Mouse (Mus musculus) embryo, embryonic 10.5 days (tissue): ENCODE data around the gene Cmtm1.
A peak's percentile ranks its signal among the peaks of the same experiment; 100 is the strongest.
"Not testable (repeated sequence)": the region's sequence is repeated elsewhere in the genome, so short reads cannot be mapped to it uniquely, and the experiment has no call there.

ENCODE experiments used
- DNase-seq: peaks from one replicate; pipeline ENCODE4 v3.0.0-alpha.2; 2015; ENCODE audit warnings: low spot score

Gene Cmtm1

DNA sequence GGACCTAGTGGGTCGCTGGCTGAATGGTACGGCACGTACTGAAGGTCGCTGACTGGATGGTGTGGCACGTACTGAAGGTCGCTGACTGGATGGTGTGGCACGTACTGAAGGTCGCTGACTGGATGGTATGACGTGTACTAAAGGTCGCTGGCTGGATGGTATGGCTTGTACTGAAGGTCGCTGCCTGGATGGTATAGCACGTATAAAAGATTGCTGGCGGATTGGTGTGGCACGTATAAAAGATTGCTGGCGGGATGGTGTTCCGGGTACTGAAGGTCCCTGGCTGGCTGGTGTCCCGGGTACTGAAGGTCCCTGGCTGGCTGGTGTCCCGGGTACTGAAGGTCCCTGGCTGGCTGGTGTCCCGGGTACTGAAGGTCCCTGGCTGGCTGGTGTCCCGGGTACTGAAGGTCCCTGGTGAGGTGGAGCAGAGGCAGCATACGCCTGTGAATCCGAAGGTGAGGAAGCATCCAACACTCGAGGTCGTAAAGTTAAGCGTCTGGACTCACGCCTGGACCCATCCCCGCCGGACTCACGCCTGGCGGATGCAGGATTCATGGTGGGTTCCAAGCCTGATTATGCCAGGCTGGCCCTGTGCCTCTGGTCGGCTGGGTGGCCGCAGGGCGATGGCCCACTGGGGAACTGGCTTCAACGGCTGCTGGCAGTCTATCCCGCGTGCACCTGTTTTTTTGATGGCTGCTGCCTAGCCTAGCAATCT, at the start of gene Cmtm1, which contains the start of gene Gm45711:
Gene Cmtm1 (minus strand): TSS at position 705 of the 715 bp plus-strand sequence.
Gene Gm45711 (minus strand): TSS at position 641 of the 715 bp plus-strand sequence.
- DNase-seq, result not testable (repeated sequence)

DNA sequence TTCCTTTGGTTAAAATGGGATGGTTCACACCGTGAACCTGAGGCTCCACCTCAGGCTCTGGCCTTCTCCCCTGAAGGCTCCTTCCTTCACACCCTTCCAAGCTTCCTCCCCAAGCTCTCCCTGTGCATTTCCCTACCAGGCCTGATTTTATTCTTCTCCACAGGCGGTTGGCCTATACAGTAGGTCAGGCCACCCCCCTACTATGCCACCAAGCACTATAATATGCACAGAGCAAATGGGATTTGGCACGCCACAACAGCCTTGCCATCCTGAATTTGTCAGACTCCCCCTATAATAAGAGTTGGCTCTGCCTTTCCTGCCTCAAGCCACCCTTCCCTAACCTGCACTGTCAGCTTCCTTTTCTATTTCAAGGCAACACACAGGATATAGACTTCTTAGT, 48.7 kb upstream of the Cmtm1 start:
- DNase-seq, result no peak

DNA sequence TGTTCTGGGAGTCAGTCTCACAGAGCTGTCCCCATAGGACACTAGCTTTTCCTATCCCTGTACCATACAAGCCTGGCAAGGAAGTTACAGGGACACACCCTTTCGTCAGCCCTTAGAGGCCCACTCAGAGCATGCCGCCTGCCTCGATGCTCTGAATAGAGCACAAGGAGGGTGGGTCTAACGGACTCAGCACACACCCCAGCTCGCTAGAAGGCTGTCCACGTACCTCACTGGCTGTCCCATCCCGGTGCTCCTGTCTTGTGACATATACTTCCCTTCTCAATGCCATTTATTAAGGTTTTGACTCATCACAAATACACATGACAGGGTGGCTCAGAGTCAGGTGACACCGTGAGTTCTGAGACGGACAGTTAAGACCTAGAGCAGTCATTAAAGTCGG, 44.6 kb upstream of the Cmtm1 start:
- DNase-seq, result no peak

DNA sequence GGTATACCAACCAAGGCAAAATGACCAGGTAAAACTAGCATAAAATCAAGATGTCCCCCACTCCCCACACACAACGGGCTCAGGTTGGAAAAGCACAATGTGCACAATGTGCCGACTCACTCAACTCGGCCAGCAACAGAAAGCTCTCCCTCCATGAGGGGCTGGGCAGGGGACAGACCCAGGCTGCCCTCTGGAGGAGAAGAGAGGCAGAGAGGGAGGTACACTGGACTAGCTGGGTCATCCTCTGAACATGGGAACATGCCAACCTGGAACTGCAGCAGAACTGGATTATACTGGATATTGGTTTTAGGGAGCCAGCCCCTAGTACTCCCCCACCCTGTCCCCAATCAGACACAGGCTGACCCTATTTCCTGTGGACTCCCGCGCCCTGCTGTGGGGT, 43.2 kb upstream of the Cmtm1 start:
- DNase-seq, result peak; percentile 23

DNA sequence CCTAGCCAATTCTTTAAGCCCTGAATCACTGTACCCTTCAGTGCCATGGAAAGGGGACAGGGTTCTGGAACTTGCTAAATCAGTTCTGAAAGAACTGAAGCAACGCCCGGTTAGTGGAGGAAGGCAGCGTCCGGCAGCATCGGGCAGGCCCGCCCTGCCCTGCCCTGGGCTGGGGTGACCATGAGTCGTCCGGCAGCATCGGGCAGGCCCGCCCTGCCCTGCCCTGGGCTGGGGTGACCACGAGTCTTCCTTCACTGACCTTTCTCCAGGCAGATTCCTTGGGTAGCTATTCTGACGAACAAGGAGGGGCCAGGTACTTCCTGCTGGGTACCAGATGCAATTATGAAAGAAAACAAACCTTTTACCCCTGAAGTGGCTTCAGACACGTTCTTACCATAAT, 40.1 kb upstream of the Cmtm1 start:
- DNase-seq, result no peak

DNA sequence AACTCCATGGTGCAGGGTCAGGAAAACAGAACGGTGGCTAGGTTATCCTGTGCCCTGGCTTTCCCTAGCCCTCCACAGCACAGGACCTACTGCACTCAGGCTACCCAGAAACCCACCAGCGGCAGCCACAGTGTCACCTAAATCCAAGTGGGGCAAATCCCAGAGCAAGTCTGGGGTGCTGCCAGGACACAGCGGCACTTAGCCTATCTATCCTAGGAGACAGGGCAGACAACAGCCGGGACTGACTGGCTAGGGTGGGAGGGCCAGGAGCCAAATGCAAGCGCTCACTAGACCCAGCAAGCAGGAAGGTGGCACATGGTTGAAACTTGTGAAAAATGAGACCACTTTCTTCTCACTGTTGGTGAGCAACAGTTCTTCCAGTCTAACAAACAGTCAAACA, 39.0 kb upstream of the Cmtm1 start:
- no peak for DNase-seq

DNA sequence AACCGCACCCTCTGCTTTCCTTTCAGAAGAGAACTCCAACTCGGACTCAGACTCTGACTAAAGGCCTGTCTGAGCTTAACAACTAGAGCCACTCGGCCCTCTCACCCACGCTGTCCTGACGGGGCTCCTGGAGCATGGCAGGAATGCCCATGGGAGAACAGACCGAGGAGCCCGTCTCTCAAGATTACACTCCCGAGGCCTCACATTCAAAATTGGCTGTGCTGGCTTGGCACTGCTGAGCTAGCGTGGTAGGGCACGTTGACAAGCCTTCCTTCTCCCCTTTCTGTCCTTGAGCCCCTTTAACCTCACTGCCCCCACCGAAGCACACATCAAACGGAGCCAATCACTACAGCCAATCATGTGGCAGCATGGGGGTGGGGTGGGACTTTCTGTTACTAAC, 36.8 kb upstream of the Cmtm1 start:
- DNase-seq, result no peak

DNA sequence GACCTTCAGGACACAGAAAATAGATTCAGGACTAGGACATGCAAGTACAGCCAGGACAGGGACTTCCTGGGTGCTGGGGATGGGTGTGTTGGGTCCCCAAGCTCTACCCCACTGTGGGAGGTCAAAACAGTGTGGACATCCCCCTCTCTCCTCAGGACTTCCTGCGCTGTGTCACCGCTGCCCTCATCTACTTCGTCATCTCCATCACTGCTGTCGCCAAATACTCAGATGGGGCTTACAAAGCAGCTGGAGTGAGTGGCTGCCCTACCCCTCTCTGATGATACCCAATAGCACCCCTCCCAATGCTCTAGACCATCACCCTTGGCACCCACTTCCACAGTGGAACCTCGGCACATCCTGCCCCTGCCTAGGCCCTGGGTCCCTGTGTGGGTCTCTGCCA, 34.7 kb upstream of the Cmtm1 start:
- DNase-seq, result no peak

DNA sequence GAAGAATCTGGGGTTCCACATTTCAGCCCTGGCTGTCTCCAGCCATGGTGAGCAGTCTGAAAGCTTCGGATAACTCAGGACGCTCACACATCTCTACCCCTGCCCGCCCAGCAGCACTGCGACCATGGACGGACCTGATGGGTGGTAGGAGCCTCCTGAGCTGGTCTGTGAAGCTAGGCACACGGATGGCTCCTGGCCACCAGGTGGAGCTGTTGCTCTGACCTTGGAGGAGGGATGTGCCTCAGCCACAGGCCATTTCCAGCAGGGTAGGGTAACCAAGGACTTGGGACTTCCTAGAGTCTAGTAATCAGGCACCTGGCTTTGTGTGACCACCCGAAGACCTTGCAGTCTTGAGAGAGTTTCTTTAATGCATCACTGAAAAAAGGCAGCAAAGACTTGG, 34.0 kb upstream of the Cmtm1 start:
- DNase-seq, result peak; percentile 92

DNA sequence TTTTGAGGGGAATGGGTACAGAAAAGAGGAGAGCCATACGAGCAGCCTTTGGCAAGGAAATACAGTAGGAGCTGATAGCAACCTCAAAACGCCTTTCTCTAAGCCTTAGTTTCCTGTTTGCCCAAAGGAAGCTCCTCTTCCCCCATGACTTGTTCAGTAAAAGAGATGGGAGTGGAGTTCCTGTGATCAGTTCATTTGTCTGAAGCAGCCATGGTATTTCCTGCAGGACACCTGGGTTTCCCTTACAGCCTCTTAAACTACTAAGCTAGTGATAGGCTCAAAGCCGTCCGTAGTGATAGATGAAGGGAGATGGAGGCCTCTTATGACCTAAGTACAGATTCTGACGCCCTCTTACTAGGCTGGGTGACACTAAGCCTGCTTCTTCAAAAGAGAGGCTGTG, 32.5 kb upstream of the Cmtm1 start:
- DNase-seq, result no peak

DNA sequence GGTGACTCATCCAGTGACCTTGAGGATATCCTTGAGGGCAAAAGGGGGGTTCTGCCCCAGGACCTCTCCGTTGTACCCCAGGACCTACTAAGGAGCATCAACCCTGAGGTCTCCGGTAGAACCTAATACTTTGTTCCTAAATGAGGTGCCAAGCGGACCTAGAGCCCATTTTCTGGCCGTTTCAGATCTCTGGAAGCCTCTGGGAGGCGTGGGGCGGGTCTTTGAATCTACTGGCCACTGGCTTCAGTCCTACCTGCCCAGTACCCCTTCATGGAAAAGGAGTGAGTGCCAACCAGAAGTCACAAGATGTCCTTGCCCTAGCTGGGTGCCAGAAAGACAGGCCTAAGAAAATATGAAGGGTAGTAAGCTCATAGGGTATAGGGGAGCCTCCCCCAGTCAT, 31.7 kb upstream of the Cmtm1 start:
- DNase-seq, result no peak

DNA sequence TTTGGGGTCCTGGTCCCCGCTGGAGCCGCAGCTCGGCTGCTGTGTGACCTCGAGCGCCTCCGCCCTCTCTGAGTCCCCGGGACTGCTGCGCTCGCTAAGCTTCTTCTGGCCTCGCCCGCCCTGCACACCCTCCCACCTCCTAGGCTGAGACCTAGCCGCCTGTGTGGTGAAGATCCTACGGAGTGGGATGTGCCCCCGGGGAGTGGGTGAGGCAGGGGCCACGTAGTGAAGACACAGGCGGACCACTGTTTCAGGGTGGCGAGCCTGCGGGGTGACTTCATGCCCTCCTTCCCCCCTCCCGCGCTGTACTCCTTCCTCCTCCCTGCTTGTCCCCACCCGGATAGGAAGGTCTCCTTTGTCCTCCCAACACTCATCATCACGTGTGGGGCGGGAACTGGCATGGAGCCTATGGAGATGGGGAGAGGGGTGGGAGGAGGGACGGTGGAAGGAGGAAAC, 31.2 kb upstream of the Cmtm1 start:
- peak; percentile 83 for DNase-seq

DNA sequence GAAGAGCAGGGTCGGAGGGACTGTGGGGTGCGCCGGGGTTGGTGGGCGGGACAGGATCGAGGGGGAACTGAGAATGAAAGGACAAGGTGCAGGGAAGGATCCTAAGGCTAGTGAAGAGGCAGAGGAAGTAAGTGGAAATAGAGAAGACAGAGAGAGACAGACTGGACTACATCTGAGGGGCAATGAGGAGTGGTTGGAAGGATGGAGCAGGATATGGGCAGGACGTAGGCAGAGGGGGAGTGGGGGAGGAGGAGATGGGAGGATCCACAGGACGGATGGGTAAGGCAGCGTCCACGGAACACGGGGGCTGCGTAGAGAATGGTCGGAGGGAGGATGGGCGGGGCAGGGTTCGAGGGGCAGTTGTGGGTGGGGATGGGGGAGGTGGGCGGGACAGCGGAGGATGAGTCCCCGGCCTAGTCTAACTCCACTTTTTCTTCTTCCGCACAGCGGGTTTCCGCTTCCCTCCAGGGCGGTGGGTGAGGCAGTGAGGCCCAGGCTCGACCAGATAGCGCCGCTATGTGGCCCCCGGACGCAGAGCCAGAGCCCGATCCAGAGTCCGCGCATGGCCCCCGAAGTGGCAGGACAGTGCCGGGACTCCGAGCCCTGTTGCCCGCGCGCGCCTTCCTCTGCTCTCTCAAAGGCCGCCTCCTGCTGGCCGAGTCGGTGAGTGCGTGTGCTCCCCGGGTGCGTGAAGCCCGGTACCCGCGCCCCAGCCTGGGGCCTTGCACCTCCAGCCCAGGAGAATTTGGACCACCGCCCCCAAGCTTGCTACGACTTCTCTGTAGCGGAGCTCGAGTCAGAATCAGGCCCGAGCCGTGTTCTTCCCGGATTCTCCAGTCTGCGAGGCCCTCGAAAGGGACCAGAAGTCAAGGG, 30.5 kb upstream of the Cmtm1 start:
- DNase-seq, result peak; percentile 87

DNA sequence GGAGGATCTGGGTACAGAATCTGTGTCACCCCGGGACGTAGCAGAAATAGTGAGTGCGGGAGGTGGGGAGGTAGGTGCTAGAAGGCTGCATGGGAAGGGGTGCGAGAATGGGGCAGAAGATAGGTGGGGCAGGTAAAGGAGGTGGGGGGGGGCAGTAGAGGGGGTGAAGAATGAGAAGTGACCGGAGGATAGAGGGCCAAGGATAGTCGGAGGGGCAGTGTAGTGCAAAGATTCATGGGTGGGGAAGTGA, 30.0 kb upstream of the Cmtm1 start:
- DNase-seq, result peak; percentile 11

DNA sequence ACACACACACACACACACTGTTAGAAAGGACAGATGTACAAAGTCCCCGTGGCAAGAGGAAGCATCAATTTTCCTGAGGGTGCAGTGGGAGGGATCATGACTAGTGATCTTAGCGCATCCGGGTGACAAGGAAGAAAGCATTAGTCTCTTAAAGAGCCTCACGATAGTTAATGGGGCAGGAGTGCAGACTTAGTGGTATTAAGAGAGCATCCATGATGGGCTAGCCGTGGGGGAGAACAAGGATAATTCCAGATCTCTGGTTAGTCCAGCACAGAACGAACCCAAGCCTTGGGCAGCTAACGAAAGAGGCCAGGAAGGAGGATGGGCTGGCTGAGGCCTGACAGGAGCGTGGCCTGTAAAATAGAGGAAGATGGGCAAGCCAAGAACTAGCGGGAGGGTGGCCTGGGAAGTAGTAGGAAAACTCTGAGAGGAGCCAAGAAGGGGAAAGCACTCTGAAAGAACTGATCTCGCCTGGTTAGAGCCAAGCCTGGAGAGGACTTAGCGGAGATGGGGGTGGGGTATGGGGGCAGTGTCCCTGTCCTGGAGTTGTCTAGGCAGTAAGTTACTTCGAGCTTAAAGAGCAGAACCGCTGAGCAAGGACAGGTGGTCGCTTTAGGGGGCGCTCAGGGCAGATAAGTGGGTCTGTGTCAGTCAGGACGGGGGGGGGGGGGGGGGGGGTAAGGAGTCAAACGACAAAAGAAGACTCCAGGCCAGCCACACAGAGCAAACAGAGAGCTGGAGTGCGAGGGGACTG, 29.5 kb upstream of the Cmtm1 start, which contains the start of gene Cmtm3:
Gene Cmtm3 (plus strand): TSS at position 182 of the 754 bp plus-strand sequence.
- DNase-seq, result peak; percentile 41

DNA sequence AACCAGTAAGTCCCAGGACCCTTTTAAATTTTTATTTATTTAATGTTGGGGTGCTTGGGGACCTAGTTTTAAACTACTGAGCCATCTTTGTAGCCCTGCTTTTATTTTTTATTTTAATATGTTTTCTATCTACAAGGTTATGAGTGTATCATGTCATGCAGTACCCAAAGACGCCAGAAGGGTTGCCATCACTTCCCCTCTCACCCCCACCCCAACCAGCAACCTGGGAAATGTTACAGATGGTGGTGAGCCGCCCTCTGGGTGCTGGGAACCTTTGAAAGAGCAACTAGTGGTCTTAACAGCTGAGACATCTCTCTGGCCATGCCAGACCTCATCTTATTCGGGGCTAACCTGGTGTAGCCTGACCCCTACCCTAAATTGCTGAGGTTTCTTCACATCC, 27.9 kb upstream of the Cmtm1 start:
- DNase-seq, result no peak

DNA sequence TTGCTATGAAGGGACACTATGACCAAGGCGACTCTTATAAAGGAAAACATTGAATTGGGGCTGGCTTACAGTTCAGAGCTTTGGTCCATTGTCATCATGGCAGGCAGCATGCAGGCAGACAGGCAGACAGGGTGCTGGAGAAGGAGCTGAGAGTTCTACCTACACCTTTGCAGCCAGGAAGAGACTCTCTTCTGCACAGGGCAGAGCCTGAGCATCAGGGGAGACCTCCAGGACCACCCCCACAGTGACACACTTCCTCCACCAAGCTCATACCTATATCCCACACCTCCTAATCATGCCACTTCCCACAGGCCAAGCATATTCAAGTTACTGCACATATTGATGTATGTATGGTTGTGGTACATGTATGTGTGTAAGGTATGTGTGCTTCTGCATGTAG, 26.9 kb upstream of the Cmtm1 start:
- no peak for DNase-seq

DNA sequence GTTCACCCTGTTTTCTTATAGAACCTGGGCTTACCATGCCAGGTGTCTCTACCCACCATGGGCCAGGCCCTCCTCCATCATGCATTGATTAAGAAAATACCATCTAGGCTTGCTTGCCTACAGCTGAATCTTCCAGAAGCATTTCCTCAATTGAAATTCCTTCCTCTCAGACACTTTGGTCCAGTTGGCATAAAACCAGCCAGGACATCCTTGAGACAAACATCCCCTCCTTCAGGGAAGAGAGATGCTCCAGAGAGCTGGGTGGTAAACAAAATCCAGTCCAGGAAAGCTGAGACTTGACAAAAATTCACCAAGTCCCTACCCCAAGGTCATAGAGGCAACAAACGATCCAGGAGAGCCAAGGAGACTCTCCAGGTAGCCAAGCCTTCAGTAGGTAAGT, 24.3 kb upstream of the Cmtm1 start:
- no peak for DNase-seq

DNA sequence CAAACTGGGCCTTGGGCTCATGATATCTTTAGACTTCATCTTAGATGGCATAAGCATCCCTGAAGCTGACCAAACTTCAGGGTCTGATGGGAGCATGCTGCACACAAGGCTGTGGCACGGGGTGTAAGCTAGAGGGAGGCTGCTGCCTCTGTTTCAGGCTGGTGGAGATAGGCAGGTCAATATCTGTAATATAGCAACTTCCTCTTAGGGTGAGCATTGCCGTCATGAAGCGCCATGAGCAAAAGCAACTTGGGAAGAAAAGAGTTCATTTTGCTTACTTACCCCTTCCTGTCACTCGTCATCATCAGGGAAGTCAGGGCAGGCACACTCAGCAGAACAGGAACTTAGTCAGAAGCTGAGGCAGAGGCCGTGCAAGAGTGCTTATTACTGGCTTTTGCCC, 23.8 kb upstream of the Cmtm1 start:
- no peak for DNase-seq

DNA sequence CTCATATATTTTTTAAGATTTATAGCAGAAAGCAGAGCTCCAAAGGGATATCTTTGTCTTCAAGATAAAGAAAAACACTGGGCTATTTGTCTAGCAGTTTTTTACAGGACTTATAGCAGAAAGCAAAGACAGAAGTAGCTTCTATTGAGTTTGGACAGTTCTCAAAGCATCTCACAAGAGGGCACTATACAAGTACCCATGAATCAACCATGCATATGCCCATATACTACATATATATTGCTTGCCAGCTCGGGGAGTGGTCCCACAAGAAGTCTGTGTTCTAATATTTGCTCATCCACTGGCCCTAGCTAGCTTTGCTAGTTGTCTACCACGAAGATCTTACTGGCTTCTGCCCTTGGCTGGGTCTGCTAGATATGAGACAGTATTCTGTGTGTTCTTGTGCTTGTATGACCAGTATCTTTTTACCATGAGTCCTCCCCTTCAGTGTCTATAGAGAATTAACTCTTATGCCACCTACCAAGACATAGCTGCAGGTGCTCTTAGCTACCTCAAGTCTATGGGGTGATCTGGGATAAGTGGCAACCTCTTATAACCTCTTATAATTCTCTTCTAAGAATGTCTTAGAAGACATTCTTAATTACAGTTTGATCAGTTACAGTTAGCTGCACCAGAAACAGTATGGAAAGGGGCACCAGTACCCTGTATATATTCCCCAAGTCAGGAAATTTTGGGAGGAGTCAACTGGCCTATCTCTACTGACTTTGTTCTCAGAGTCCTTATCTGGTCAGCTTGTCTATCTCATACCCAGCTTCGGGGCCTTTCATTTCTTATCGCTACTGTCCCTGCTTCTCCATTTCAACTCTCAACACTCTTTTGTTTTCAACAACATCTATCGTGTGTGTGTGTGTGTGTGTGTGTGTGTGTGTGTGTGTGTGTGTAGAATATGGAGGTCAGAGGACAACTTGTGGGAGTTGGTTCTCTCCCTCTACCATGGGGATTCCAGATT, 23.0 kb upstream of the Cmtm1 start:
- DNase-seq, result no peak

DNA sequence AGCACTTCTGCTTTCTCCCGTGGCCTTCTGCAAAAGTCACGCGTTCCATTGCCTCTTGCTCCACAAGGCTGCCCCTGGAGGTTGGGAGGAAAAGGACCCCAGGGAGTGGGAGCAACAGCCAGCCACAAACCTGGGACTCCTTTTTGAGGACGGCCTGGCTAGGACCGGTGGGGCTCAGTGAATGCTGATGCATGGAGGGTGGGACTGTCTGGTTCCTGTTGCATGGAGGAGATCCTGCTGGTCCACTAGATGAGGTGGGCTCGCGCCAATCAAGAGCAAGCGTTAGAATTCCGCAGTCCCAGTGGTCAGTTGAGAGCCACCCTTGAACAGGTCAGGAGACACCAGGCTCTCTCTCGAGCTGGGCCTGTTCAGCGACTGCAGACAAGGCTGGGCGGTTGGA, 12.0 kb upstream of the Cmtm1 start, which contains the start of gene Cmtm2b:
Gene Cmtm2b (plus strand): TSS at position 301 of the 400 bp plus-strand sequence.
- DNase-seq, result not testable (repeated sequence)
